In the genomic region with DNA sequence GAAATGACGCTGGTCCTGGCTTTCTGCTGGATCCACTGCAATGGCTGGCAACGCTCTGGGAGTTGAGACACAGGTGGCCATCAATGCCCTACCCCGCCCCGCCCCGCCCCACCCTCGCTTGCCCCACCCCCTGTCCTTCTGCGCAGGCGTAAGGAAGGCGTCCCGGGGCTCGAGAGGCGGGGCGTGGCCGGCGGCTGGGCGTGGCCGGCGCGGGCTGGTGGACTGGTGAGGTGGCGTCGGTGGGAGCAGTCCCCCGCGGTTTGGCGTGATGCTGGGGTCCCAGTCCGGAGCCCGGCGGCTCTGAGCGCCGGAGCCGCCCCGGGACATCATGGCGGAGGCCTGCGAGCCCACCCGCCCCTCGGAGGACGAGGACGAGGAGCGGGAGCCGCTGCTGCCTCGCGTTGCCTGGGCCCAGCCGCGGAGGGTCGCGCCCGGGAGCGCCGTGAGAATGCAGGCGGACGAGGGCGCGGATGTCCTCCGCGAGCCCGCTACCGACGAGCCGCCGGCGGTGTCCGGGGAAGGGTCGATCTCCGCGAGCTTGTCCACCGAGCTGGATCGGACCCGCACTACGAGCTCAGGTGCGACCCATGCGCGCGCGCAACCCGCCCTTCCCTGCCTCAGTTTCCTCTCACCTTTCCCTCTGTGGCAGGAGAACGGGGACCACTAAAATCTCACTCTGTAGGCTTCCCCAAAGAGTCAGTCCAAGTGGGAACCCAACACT, we compare ENCODE assay signal across 8 mouse cellular contexts. TPM values are rescaled to one million over a fixed set of nuclear protein-coding genes. Genes with fewer than 3 reads are reported as not detected.
A peak's percentile ranks its signal among the peaks of the same experiment; 100 is the strongest.
DNase-seq lines count a peak whose midpoint lies in the region; ATAC-seq and TF ChIP-seq lines count a peak whose summit lies in the region.

A gene (plus strand): TSS at position 184 of the 721 bp plus-strand sequence.

- TF ChIP-seq CTCF in liver, postnatal 0 days (IDR thresholded peaks at IDR 0.05; ENCODE audit: low read depth) = no peak
- TF ChIP-seq CTCF in testis, adult 2 months (IDR thresholded peaks at IDR 0.05; ENCODE audit: control insufficient read depth, insufficient read depth, insufficient replicate concordance, low read depth, low read length) = no peak

- peak within 1 kb of the TSS; percentile 57 for H3K27ac ChIP-seq in brown adipose tissue, adult 24 weeks (replicated peaks; ENCODE audit: low read depth, low read length)
- peak within 1 kb of the TSS; percentile 91 for H3K27ac ChIP-seq in forebrain, embryonic 10.5 days
- peak within 1 kb of the TSS; percentile 86 for H3K27ac ChIP-seq in heart, embryonic 16.5 days (ENCODE audit: low read length)
- peak within 1 kb of the TSS; percentile 87 for H3K27ac ChIP-seq in liver, postnatal 0 days (ENCODE audit: low read depth)
- H3K27ac ChIP-seq in neural tube, embryonic 13.5 days (replicated peaks) = peak within 1 kb of the TSS; percentile 59
- H3K27ac ChIP-seq in testis, adult 2 months (ENCODE audit: control insufficient read depth, insufficient read depth, low read depth, low read length) = peak within 1 kb of the TSS; percentile 95

- peak within 1 kb of the TSS; percentile 81 for H3K4me2 ChIP-seq in heart, embryonic 16.5 days (ENCODE audit: low read depth, low read length)
- peak within 1 kb of the TSS; percentile 78 for H3K4me2 ChIP-seq in liver, postnatal 0 days (ENCODE audit: low read depth, low read length)
- peak within 1 kb of the TSS; percentile 88 for H3K4me2 ChIP-seq in neural tube, embryonic 13.5 days

- peak; percentile 92 for TF ChIP-seq POLR2A in testis, adult 2 months (IDR thresholded peaks at IDR 0.05; ENCODE audit: control insufficient read depth, low read depth, low read length)

- H3K9ac ChIP-seq in heart, embryonic 16.5 days (ENCODE audit: low read length) = peak within 1 kb of the TSS; percentile 88
- H3K9ac ChIP-seq in liver, postnatal 0 days (replicated peaks) = peak within 1 kb of the TSS; percentile 88
- peak within 1 kb of the TSS; percentile 77 for H3K9ac ChIP-seq in neural tube, embryonic 13.5 days

- peak within 1 kb of the TSS; percentile 97 for H3K4me3 ChIP-seq in brown adipose tissue, adult 24 weeks (ENCODE audit: insufficient read depth, low read depth, low read length)
- H3K4me3 ChIP-seq in forebrain, embryonic 10.5 days = peak within 1 kb of the TSS; percentile 89
- peak within 1 kb of the TSS; percentile 91 for H3K4me3 ChIP-seq in heart, embryonic 16.5 days (ENCODE audit: low read length)
- H3K4me3 ChIP-seq in liver, postnatal 0 days (ENCODE audit: low read depth, low read length) = peak within 1 kb of the TSS; percentile 90
- H3K4me3 ChIP-seq in neural tube, embryonic 13.5 days = peak within 1 kb of the TSS; percentile 77
- H3K4me3 ChIP-seq in testis, adult 2 months (ENCODE audit: control insufficient read depth, low read depth, low read length) = peak within 1 kb of the TSS; percentile 98

- no peaks in the 10 kb centered on the region for H3K27me3 ChIP-seq in forebrain, embryonic 10.5 days (ENCODE audit: poor library complexity, severe bottlenecking)
- no peaks in the 10 kb centered on the region for H3K27me3 ChIP-seq in heart, embryonic 16.5 days (ENCODE audit: control insufficient read depth, insufficient read depth, low read length)
- no peaks in the 10 kb centered on the region for H3K27me3 ChIP-seq in liver, postnatal 0 days (ENCODE audit: insufficient read depth, low read length)
- H3K27me3 ChIP-seq in neural tube, embryonic 13.5 days = no peaks in the 10 kb centered on the region
- H3K27me3 ChIP-seq in testis, adult 2 months (ENCODE audit: control insufficient read depth, insufficient read depth, low read length) = no peaks in the 10 kb centered on the region

- peak; percentile 87 for DNase-seq in CD4-positive, CD25-positive, alpha-beta regulatory T cell, adult 2 months (ENCODE audit: low read depth, low spot score)
- DNase-seq in forebrain, embryonic 10.5 days (ENCODE audit: extremely low spot score, low spot score) = peak; percentile 88
- DNase-seq in kidney, postnatal 36 days = peak; percentile 82 to 93
- DNase-seq in liver, postnatal 0 days = peak; percentile 95

- no peaks in the 10 kb centered on the region for H3K9me3 ChIP-seq in forebrain, embryonic 10.5 days
- no peaks in the 10 kb centered on the region for H3K9me3 ChIP-seq in heart, embryonic 16.5 days (replicated peaks; ENCODE audit: control insufficient read depth, low read length)
- H3K9me3 ChIP-seq in liver, postnatal 0 days (ENCODE audit: low read length) = no peaks in the 10 kb centered on the region
- no peaks in the 10 kb centered on the region for H3K9me3 ChIP-seq in neural tube, embryonic 13.5 days

- no peaks in the 10 kb centered on the region for H3K4me1 ChIP-seq in brown adipose tissue, adult 24 weeks (ENCODE audit: control insufficient read depth, insufficient read depth, insufficient read length, low read length)
- peaks cover 11% of the 10 kb centered on the region for H3K4me1 ChIP-seq in forebrain, embryonic 10.5 days
- H3K4me1 ChIP-seq in heart, embryonic 16.5 days (ENCODE audit: control insufficient read depth, insufficient read depth, low read length) = peaks cover 8% of the 10 kb centered on the region
- H3K4me1 ChIP-seq in liver, postnatal 0 days (ENCODE audit: insufficient read depth) = peaks cover 8% of the 10 kb centered on the region
- peaks cover 16% of the 10 kb centered on the region; the same call in 1 of the 2 replicates for H3K4me1 ChIP-seq in neural tube, embryonic 13.5 days (replicated peaks)
- peaks cover 5% of the 10 kb centered on the region; the same call in 1 of the 2 replicates for H3K4me1 ChIP-seq in testis, adult 2 months (ENCODE audit: control insufficient read depth, insufficient read depth, low read length)

- no peak for TF ChIP-seq EP300 in liver, postnatal 0 days (IDR thresholded peaks at IDR 0.05; ENCODE audit: low read depth)

- no peaks in the 10 kb centered on the region for H3K36me3 ChIP-seq in forebrain, embryonic 10.5 days (replicated peaks)
- no peaks in the 10 kb centered on the region for H3K36me3 ChIP-seq in heart, embryonic 16.5 days (ENCODE audit: control insufficient read depth, insufficient read depth)
- H3K36me3 ChIP-seq in liver, postnatal 0 days (replicated peaks; ENCODE audit: insufficient read depth, low read length) = no peaks in the 10 kb centered on the region
- H3K36me3 ChIP-seq in neural tube, embryonic 13.5 days = no peaks in the 10 kb centered on the region
- H3K36me3 ChIP-seq in testis, adult 2 months (ENCODE audit: control insufficient read depth, insufficient read depth, low read length) = no peaks in the 10 kb centered on the region

- ATAC-seq in heart, embryonic 16.5 days (replicated peaks; ENCODE audit: extremely low read depth, insufficient read depth, low FRiP score) = peak; percentile 93
- peak; percentile 97 for ATAC-seq in liver, postnatal 0 days
- peak; percentile 93 for ATAC-seq in neural tube, embryonic 13.5 days (ENCODE audit: low read depth)

- under 1% methylated on average over 58 of the region's 75 CpGs for WGBS in forebrain, embryonic 10.5 days
- 0% methylated on average over 65 of the region's 75 CpGs for WGBS in heart, embryonic 16.5 days
- 3% methylated on average over 40 of the region's 75 CpGs for WGBS in liver, postnatal 0 days (ENCODE audit: insufficient replicate concordance)
- under 1% methylated on average over 46 of the region's 75 CpGs for WGBS in neural tube, embryonic 13.5 days

RNA-seq across cellular contexts. Expression of the gene that starts here (rescaled TPM):
- polyA plus RNA-seq in brown adipose tissue, adult 24 weeks (2012; ENCODE audit: insufficient read depth, insufficient read length, missing spikeins) = 8.8 and 11.1 TPM in 2 replicates
- 14.2 and 14.8 TPM in 2 replicates for polyA plus RNA-seq in forebrain, embryonic 10.5 days (2016; fragmentation: Nextera tagmentation; extraction: Ambion mirVana)
- polyA plus RNA-seq in heart, embryonic 16.5 days (2015; fragmentation: Nextera tagmentation; extraction: Ambion mirVana) = 7.1 and 8.2 TPM in 2 replicates
- polyA plus RNA-seq in liver, postnatal 0 days (2015; fragmentation: Nextera tagmentation; extraction: Ambion mirVana) = 16.8 and 18.4 TPM in 2 replicates
- 7.5 and 7.8 TPM in 2 replicates for polyA plus RNA-seq in neural tube, embryonic 13.5 days (2015; fragmentation: Nextera tagmentation; extraction: Ambion mirVana)
- polyA plus RNA-seq in testis, adult 2 months (2012; rRNA removed) = 65.9 and 78.2 TPM in 2 replicates

Comparison
In these comparisons a context has a peak if more than half of its experiments do, and no peak if none do; other contexts are left out.
1. Peak in every context shown above with its lines: DNase-seq, ATAC-seq, H3K4me3 ChIP-seq and H3K27ac ChIP-seq.